Mouse (Mus musculus) T-cell, adult 66 days (primary cell): ENCODE measurements around the gene Tenm1. TPM values are rescaled to one million over a fixed set of nuclear protein-coding genes. Genes with fewer than 3 reads are reported as not detected.

Experiments used
- total RNA-seq, 2 experiments: library from RNA; stranded (reverse); gene quantifications; 3 replicates in 1 of 2; 4 replicates in 1 of 2; pipeline ENCODE4 v1.2.4; 2023

The Tenm1 gene
- total RNA-seq: not detected

GRCm38 (mm10) chrX:43428855-43429263 is at the start of gene Tenm1:
Gene Tenm1, minus strand, starts transcription at chrX:43429126.

GRCm38 (mm10) chrX:42502291-42503043 is 926.5 kb downstream of the Tenm1 start, which contains the start of gene Sh2d1a:
Gene Sh2d1a, plus strand, starts transcription at chrX:42502453.

GRCm38 (mm10) chrX:42489446-42489845 is 939.5 kb downstream of the Tenm1 start, which contains the start of gene Tex13c2:
Gene Tex13c2, plus strand, starts transcription at chrX:42489691.

Other genes starting within 250 kb of the Tenm1 start
- not detected for gene Tex13c1, start 162.0 kb upstream of the Tenm1 start, total RNA-seq